Mouse (Mus musculus) megakaryocyte, embryonic 14.5 days (primary cell): ENCODE data around the gene Psmb5.

ENCODE experiments used
- FLI1 ChIP-seq: IDR thresholded peaks from 2 replicates; pipeline ENCODE4 v1.6.1; 2012; ENCODE audit warnings: low read length, inconsistent platforms, mixed read lengths
- GATA1 ChIP-seq: IDR thresholded peaks from 3 replicates; pipeline ENCODE4 v1.6.1; 2012; ENCODE audit warnings: mixed read lengths, low read length, inconsistent platforms, borderline replicate concordance

DNA sequence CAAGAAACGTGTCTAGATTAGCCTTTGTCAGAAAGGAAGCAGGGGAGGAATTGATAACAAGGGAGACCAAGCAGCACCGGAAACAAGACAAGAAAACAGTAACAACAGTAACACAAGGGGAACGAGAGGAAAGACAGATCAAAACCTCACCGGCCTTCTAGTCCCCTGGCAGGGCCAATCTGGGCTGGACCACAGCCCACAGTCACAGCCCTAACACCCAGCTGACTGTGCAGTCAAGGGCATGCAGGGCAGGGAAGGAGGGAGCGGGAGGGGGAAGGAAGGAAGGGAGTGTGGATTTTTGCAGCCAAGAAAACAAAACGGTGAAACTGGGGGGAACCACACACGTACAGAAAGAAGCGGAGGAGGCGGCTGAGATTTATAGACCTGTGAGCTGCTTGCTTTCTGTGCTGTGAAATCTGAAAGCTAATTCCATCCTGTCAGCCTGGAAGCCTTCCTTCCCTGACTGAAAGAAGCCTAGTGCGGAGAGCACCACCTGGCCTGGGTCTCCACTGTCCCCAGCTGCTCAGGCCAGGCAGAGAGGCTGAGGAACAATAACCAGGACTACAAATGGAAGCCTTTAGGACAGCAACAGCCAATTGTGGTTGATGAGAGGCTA is 25.4 kb downstream of the Psmb5 start:
- TF ChIP-seq GATA1 (peak; percentile 49; the same call in 1 of the 3 replicates), FLI1 (no peak)
